Mouse (Mus musculus) limb, embryonic 13.5 days (tissue): ENCODE measurements around the gene Slc9a3r1. TPM values are rescaled to one million over a fixed set of nuclear protein-coding genes. Genes with fewer than 3 reads are reported as not detected.
A peak's percentile ranks its signal among the peaks of the same experiment; 100 is the strongest.

Experiments
- ATAC-seq: fragments of 200-750 bp; cut with Nextera tagmentation; 2 replicates; pipeline ENCODE4 v1.8.0; 2017; ENCODE audit warnings: low read depth, moderate number of reproducible peaks, moderate TSS enrichment; ENCODE audit not compliant: low FRiP score
- H3K27ac ChIP-seq: fragments of 300-500 bp; sonication (generic); 2 replicates; pipeline ENCODE4 v1.5.1; 2015; ENCODE audit warnings: inconsistent platforms, mild to moderate bottlenecking, moderate library complexity
- H3K27me3 ChIP-seq: fragments of 300-500 bp; sonication (generic); 2 replicates; pipeline ENCODE4 v1.6.1; 2015; ENCODE audit warnings: mild to moderate bottlenecking, inconsistent platforms
- H3K36me3 ChIP-seq: fragments of 300-500 bp; sonication (generic); 2 replicates; pipeline ENCODE4 v1.6.1; 2015; ENCODE audit warnings: inconsistent platforms, mild to moderate bottlenecking, moderate library complexity
- H3K4me1 ChIP-seq: fragments of 300-500 bp; sonication (generic); 2 replicates; pipeline ENCODE4 v1.6.1; 2015; ENCODE audit warnings: inconsistent platforms
- H3K4me2 ChIP-seq: fragments of 300-500 bp; sonication (generic); replicated peaks from 2 replicates; pipeline ENCODE4 v1.6.1; 2015; ENCODE audit warnings: inconsistent platforms, mild to moderate bottlenecking, moderate library complexity
- H3K4me3 ChIP-seq: fragments of 300-500 bp; sonication (generic); 2 replicates; pipeline ENCODE4 v1.5.1; 2015; ENCODE audit warnings: moderate library complexity, mild to moderate bottlenecking, inconsistent platforms
- H3K9ac ChIP-seq: fragments of 300-500 bp; sonication (generic); 2 replicates; pipeline ENCODE4 v1.6.1; 2015; ENCODE audit warnings: mild to moderate bottlenecking, inconsistent platforms
- H3K9me3 ChIP-seq: fragments of 300-500 bp; sonication (generic); 2 replicates; pipeline ENCODE4 v1.6.1; 2016; ENCODE audit warnings: inconsistent platforms
- WGBS: fragments of 180-500 bp; shearing (Covaris S2); methylation state at CpG from one replicate; pipeline ENCODE4 v1.1.7; 2015; 5-methylcytosine and 5-hydroxymethylcytosine counted together
- polyA plus RNA-seq: library from polyadenylated mRNA; unstranded; fragments of >200 nt; fragmentation: Nextera tagmentation; extraction: Ambion mirVana; gene quantifications from 2 replicates; pipeline ENCODE4 v1.2.1, GENCODE M21; 2015

Gene Slc9a3r1
- polyA plus RNA-seq, 1 experiment from 2014 or later, result 23.4 TPM

GRCm38 (mm10) chr11:115164976-115165374, 1.8 kb downstream of the Slc9a3r1 start:
- WGBS, result 3% methylated on average over 9 of the region's 9 CpGs
- Histone ChIP-seq H3K9me3 (no peaks in the 10 kb centered on the region), H3K4me2 (peak overlapping the region; percentile 87), H3K4me3 (peak overlapping the region; percentile 57), H3K4me1 (peaks cover 29% of the 10 kb centered on the region), H3K27ac (no peak overlapping the region), H3K9ac (0 out of 2 replicates have a peak overlapping the region, but pooled peaks have one; percentile 54), H3K36me3 (no peaks in the 10 kb centered on the region), H3K27me3 (peaks cover 57% of the 10 kb centered on the region)
- no peak for ATAC-seq

GRCm38 (mm10) chr11:115166776-115167175, 3.6 kb downstream of the Slc9a3r1 start:
- Histone ChIP-seq H3K9me3 (no peaks in the 10 kb centered on the region), H3K36me3 (no peaks in the 10 kb centered on the region), H3K27ac (no peak overlapping the region), H3K4me1 (peaks cover 39% of the 10 kb centered on the region), H3K9ac (no peak overlapping the region), H3K27me3 (peaks cover 45% of the 10 kb centered on the region), H3K4me2 (no peak overlapping the region), H3K4me3 (no peak overlapping the region)
- whole genome bisulfite sequencing, result 70% methylated on average over 3 of the region's 3 CpGs
- no peak for ATAC-seq

- no peak overlapping the region for H3K9ac ChIP-seq
- no peak overlapping the region for H3K27ac ChIP-seq
- H3K36me3 ChIP-seq, result no peaks in the 10 kb centered on the region
- H3K4me2 ChIP-seq, result no peak overlapping the region
- H3K27me3 ChIP-seq, result peaks cover 47% of the 10 kb centered on the region
- no peak for ATAC-seq
- no peak overlapping the region for H3K4me3 ChIP-seq
- no peaks in the 10 kb centered on the region for H3K9me3 ChIP-seq
- peaks cover 43% of the 10 kb centered on the region for H3K4me1 ChIP-seq
- 87% methylated on average over 8 of the region's 8 CpGs for WGBS
These were observed 4.6 kb downstream of the Slc9a3r1 start for GRCm38 (mm10) chr11:115167631-115168249.

GRCm38 (mm10) chr11:115169430-115169829, 6.3 kb downstream of the Slc9a3r1 start:
- 84% methylated on average over 4 of the region's 4 CpGs for WGBS
- Histone ChIP-seq H3K4me1 (peaks cover 46% of the 10 kb centered on the region), H3K9me3 (no peaks in the 10 kb centered on the region), H3K9ac (no peak overlapping the region), H3K4me2 (no peak overlapping the region), H3K27me3 (peaks cover 46% of the 10 kb centered on the region), H3K4me3 (no peak overlapping the region), H3K27ac (no peak overlapping the region), H3K36me3 (no peaks in the 10 kb centered on the region)
- ATAC-seq, result no peak

- Histone ChIP-seq H3K9ac (no peak overlapping the region; the same call in 1 of the 2 replicates), H3K4me3 (no peak overlapping the region), H3K4me1 (peaks cover 50% of the 10 kb centered on the region), H3K27me3 (peaks cover 40% of the 10 kb centered on the region), H3K27ac (no peak overlapping the region; the same call in 1 of the 2 replicates), H3K9me3 (no peaks in the 10 kb centered on the region), H3K4me2 (peak overlapping the region; percentile 11; the same call in 1 of the 2 replicates), H3K36me3 (no peaks in the 10 kb centered on the region)
- WGBS, result 23% methylated on average over 8 of the region's 8 CpGs
- ATAC-seq, result no peak
These were observed 8.0 kb downstream of the Slc9a3r1 start for GRCm38 (mm10) chr11:115171125-115171524.

GRCm38 (mm10) chr11:115172825-115173287, 9.7 kb downstream of the Slc9a3r1 start:
- WGBS, result 32% methylated on average over 4 of the region's 4 CpGs
- Histone ChIP-seq H3K9me3 (no peaks in the 10 kb centered on the region), H3K4me1 (peaks cover 67% of the 10 kb centered on the region), H3K36me3 (no peaks in the 10 kb centered on the region), H3K9ac (no peak overlapping the region), H3K27me3 (peaks cover 29% of the 10 kb centered on the region), H3K4me2 (0 out of 2 replicates have a peak overlapping the region, but pooled peaks have one; percentile 30), H3K27ac (no peak overlapping the region), H3K4me3 (no peak overlapping the region)
- no peak; the same call in 1 of the 2 replicates for ATAC-seq

GRCm38 (mm10) chr11:115173549-115174339, 10.6 kb downstream of the Slc9a3r1 start:
- Histone ChIP-seq H3K4me2 (peak overlapping the region; percentile 30), H3K27ac (no peak overlapping the region), H3K4me3 (no peak overlapping the region), H3K9me3 (no peaks in the 10 kb centered on the region), H3K9ac (no peak overlapping the region), H3K4me1 (peaks cover 73% of the 10 kb centered on the region), H3K36me3 (no peaks in the 10 kb centered on the region), H3K27me3 (peaks cover 27% of the 10 kb centered on the region)
- no peak for ATAC-seq
- WGBS, result 14% methylated on average over 16 of the region's 16 CpGs

GRCm38 (mm10) chr11:115176399-115177190, 13.5 kb downstream of the Slc9a3r1 start:
- Histone ChIP-seq H3K36me3 (0 out of 2 replicates have a peak, but pooled peaks cover 1% of the 10 kb centered on the region), H3K9me3 (no peaks in the 10 kb centered on the region), H3K27ac (peak overlapping the region; percentile 67; the same call in 1 of the 2 replicates), H3K27me3 (peaks cover 27% of the 10 kb centered on the region), H3K4me3 (no peak overlapping the region), H3K4me2 (0 out of 2 replicates have a peak overlapping the region, but pooled peaks have one; percentile 15), H3K4me1 (peaks cover 69% of the 10 kb centered on the region), H3K9ac (no peak overlapping the region)
- no peak for ATAC-seq
- WGBS, result 61% methylated on average over 24 of the region's 24 CpGs

GRCm38 (mm10) chr11:115177559-115178195, 14.5 kb downstream of the Slc9a3r1 start:
- no peak for ATAC-seq
- H3K27ac ChIP-seq, result peak overlapping the region; percentile 17; the same call in 1 of the 2 replicates
- peaks cover 5% of the 10 kb centered on the region; the same call in 1 of the 2 replicates for H3K36me3 ChIP-seq
- no peak overlapping the region for H3K4me3 ChIP-seq
- no peaks in the 10 kb centered on the region for H3K9me3 ChIP-seq
- H3K9ac ChIP-seq, result no peak overlapping the region
- H3K4me2 ChIP-seq, result peak overlapping the region; percentile 15; the same call in 1 of the 2 replicates
- peaks cover 22% of the 10 kb centered on the region for H3K27me3 ChIP-seq
- peaks cover 58% of the 10 kb centered on the region for H3K4me1 ChIP-seq
- WGBS, result 32% methylated on average over 10 of the region's 10 CpGs

- no peak for ATAC-seq
These were observed 15.6 kb downstream of the Slc9a3r1 start for GRCm38 (mm10) chr11:115178766-115179165.

GRCm38 (mm10) chr11:115179191-115179590, 16.1 kb downstream of the Slc9a3r1 start:
- H3K4me3 ChIP-seq, result no peak overlapping the region
- no peak overlapping the region for H3K4me2 ChIP-seq
- 70% methylated on average over 6 of the region's 6 CpGs for WGBS
- ATAC-seq, result no peak
- peaks cover 43% of the 10 kb centered on the region for H3K4me1 ChIP-seq
- H3K27me3 ChIP-seq, result peaks cover 13% of the 10 kb centered on the region
- H3K27ac ChIP-seq, result no peak overlapping the region
- peaks cover 8% of the 10 kb centered on the region; the same call in 1 of the 2 replicates for H3K36me3 ChIP-seq
- H3K9ac ChIP-seq, result peak overlapping the region; percentile 39; the same call in 1 of the 2 replicates
- H3K9me3 ChIP-seq, result no peaks in the 10 kb centered on the region

More at GRCm38 (mm10) chr11:115178766-115179165, 15.6 kb downstream of the Slc9a3r1 start:
- Histone ChIP-seq H3K4me3 (no peak overlapping the region), H3K4me2 (no peak overlapping the region), H3K9ac (no peak overlapping the region), H3K9me3 (no peaks in the 10 kb centered on the region), H3K4me1 (peaks cover 48% of the 10 kb centered on the region), H3K27ac (no peak overlapping the region), H3K36me3 (peaks cover 8% of the 10 kb centered on the region; the same call in 1 of the 2 replicates), H3K27me3 (peaks cover 17% of the 10 kb centered on the region)
- 73% methylated on average over 2 of the region's 2 CpGs for WGBS
